Mouse (Mus musculus) forebrain, embryonic 14.5 days (tissue): ENCODE data around the gene Pde6g. TPM values are rescaled to one million over a fixed set of nuclear protein-coding genes. Genes with fewer than 3 reads are reported as not detected.
A peak's percentile ranks its signal among the peaks of the same experiment; 100 is the strongest.

ENCODE experiments used
- ATAC-seq: fragments of 200-750 bp; cut with Nextera tagmentation; 2 replicates; pipeline ENCODE4 v1.8.0; 2017; ENCODE audit warnings: mild to moderate bottlenecking, moderate library complexity
- DNase-seq: peaks from one replicate; pipeline ENCODE4 v3.0.0-alpha.2; 2015; ENCODE audit warnings: low spot score
- H3K27ac ChIP-seq: fragments of 300-500 bp; sonication (generic); 2 replicates; pipeline ENCODE4 v1.5.1; 2014; ENCODE audit warnings: low read depth, mild to moderate bottlenecking, control low read depth, low read length, moderate library complexity
- H3K27me3 ChIP-seq: fragments of 300-500 bp; sonication (generic); replicated peaks from 2 replicates; pipeline ENCODE4 v1.6.1; 2014; ENCODE audit warnings: low read length, control low read depth, mixed read lengths; ENCODE audit not compliant: control insufficient read depth, insufficient read depth
- H3K36me3 ChIP-seq: fragments of 300-500 bp; sonication (generic); 2 replicates; pipeline ENCODE4 v1.6.1; 2014; ENCODE audit warnings: low read length, control low read depth; ENCODE audit not compliant: control insufficient read depth, insufficient read depth
- H3K4me1 ChIP-seq: fragments of 300-500 bp; sonication (generic); 2 replicates; pipeline ENCODE4 v1.6.1; 2014; ENCODE audit warnings: antibody characterized with exemption, low read length, control low read depth; ENCODE audit not compliant: control insufficient read depth, insufficient read depth
- H3K4me2 ChIP-seq: fragments of 300-500 bp; sonication (generic); 2 replicates; pipeline ENCODE4 v1.6.1; 2014; ENCODE audit warnings: mild to moderate bottlenecking, control low read depth, low read length
- H3K4me3 ChIP-seq: fragments of 300-500 bp; sonication (generic); 2 replicates; pipeline ENCODE4 v1.5.1; 2014; ENCODE audit warnings: low read depth, low read length, control low read depth
- H3K9ac ChIP-seq: fragments of 300-500 bp; sonication (generic); 2 replicates; pipeline ENCODE4 v1.6.1; 2014; ENCODE audit warnings: mild to moderate bottlenecking, low read length, control low read depth, moderate library complexity
- H3K9me3 ChIP-seq: fragments of 300-500 bp; sonication (generic); replicated peaks from 2 replicates; pipeline ENCODE4 v1.6.1; 2016; ENCODE audit warnings: low read length, control low read depth, mixed read lengths; ENCODE audit not compliant: control insufficient read depth
- WGBS: fragments of 180-500 bp; shearing (Covaris S2); extraction: QIAGEN DNeasy Blood & Tissue Kit; methylation state at CpG from one replicate; pipeline ENCODE4 v1.1.7; 2014; 5-methylcytosine and 5-hydroxymethylcytosine counted together
- polyA plus RNA-seq: library from polyadenylated mRNA; unstranded; fragments of >200 nt; fragmentation: Nextera tagmentation; extraction: Ambion mirVana; gene quantifications from 2 replicates; pipeline ENCODE4 v1.2.1, GENCODE M21; 2014

Pde6g gene
- polyA plus RNA-seq, 1 experiment from 2014 or later: not detected

DNA sequence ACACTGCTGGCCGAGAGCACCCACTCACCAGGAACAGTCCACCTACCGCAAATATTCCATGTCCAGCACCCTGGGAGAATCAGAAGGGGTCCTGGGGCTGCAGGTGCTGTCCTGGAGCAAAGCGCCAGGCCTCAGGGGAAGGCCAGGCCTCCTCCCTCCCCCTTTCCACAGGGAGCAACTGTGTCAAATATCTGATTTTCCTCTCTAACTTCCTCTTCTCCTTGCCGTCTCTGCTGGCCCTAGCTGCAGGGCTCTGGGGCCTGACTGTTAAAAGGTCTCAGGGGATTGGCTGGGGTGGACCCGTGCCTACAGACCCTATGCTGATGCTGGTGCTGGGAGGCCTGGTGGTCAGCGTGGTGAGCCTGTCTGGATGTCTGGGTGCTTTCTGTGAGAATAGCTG, 9.2 kb downstream of the Pde6g start:
- 84% methylated on average over 6 of the region's 6 CpGs for WGBS
- Histone ChIP-seq H3K36me3 (no peaks in the 10 kb centered on the region), H3K27ac (no peak overlapping the region), H3K4me3 (no peak overlapping the region), H3K9ac (no peak overlapping the region), H3K9me3 (no peaks in the 10 kb centered on the region), H3K27me3 (no peaks in the 10 kb centered on the region), H3K4me2 (no peak overlapping the region), H3K4me1 (no peaks in the 10 kb centered on the region)
- ATAC-seq: no peak
- DNase-seq: no peak

DNA sequence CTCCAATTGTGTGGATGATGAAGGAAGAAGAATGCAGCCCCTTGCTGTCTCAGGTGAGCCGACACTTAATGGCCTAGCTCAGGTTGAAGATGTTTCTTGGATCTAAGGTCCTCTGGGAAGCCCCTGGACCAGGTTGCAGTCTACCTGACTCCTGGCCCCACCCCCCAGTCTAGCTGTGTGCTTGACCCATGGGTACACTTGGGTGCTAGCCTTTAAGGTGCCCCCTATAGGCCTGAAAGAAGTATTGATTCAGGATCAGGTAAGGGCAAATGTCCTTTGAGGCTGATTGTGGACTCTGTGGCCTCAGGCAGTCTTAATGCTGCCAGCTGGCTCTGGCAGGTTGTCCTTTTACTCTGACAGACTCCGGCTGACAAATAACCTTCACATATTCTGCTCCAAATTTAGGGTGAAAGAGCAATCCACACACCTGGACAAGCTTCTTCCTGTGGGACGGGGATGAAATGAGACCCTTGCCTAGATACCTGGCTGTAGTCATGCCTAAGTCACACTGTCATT, 10.5 kb downstream of the Pde6g start:
- DNase-seq (no peak), ATAC-seq (no peak)
- Histone ChIP-seq H3K4me2 (no peak overlapping the region), H3K4me3 (no peak overlapping the region), H3K9ac (no peak overlapping the region), H3K27me3 (no peaks in the 10 kb centered on the region), H3K36me3 (no peaks in the 10 kb centered on the region), H3K27ac (no peak overlapping the region), H3K4me1 (no peaks in the 10 kb centered on the region), H3K9me3 (no peaks in the 10 kb centered on the region)
- WGBS: 77% methylated on average over 3 of the region's 3 CpGs

- Histone ChIP-seq H3K9ac (no peak within 1 kb of the TSS), H3K9me3 (no peaks in the 10 kb centered on the region), H3K4me1 (no peaks in the 10 kb centered on the region), H3K27ac (no peak within 1 kb of the TSS), H3K4me2 (no peak within 1 kb of the TSS), H3K36me3 (no peaks in the 10 kb centered on the region), H3K27me3 (no peaks in the 10 kb centered on the region), H3K4me3 (no peak within 1 kb of the TSS)
- DNase-seq (no peak), ATAC-seq (no peak)
- 86% methylated on average over 3 of the region's 3 CpGs for whole genome bisulfite sequencing
Observed at GRCm38 (mm10) chr11:120442344-120442743, 11.0 kb downstream of the Pde6g start, which contains the start of gene Tspan10. TSS of gene Tspan10 (plus strand) at chr11:120442644.

GRCm38 (mm10) chr11:120437857-120438385, 15.4 kb downstream of the Pde6g start:
- Histone ChIP-seq H3K4me2 (peak overlapping the region; percentile 87), H3K9ac (peak overlapping the region; percentile 97; the same call in 1 of the 2 replicates), H3K27me3 (no peaks in the 10 kb centered on the region), H3K9me3 (no peaks in the 10 kb centered on the region), H3K36me3 (peaks cover 20% of the 10 kb centered on the region), H3K4me3 (peak overlapping the region; percentile 90), H3K27ac (0 out of 2 replicates have a peak overlapping the region, but pooled peaks have one; percentile 58), H3K4me1 (peaks cover 11% of the 10 kb centered on the region)
- 28% methylated on average over 12 of the region's 12 CpGs for WGBS
- no peak for ATAC-seq
- DNase-seq: peak; percentile 23

DNA sequence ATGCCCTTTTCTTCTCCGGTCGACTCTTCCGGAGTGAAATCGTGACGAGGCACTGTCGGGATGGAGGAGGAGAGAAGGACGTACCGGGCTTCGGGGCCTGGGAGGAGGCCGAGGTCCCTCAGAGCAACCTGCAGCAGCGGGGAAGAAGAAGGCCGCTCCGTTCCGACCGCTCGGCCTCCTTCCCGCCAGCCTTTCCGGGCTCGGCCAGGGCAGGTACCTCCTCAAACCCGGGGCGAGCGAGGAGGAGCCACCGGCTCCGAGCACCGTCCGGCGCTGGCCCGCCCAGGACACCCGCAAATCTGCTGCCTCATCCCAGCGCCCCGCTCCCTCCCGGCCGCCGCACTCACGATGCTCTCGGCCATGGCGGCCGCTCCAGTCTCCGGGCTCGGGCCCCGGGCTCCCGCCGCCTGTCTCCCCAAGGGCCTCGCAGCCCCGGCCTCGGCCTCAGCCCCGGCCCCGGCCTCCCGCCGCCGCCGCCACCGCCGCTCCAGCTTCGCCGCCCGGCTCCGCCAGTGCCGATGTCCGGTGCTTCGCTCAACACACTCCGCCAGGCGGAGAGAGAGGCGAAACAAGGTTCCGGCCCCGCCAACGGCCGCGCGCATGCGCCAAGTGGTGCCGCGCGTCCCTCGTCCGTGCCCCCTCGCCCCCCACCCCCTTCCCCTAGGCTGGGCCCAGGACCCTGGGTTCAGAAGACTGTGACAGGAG, 16.0 kb downstream of the Pde6g start, which contains the start of gene Nploc4:
Gene Nploc4, minus strand, starts transcription at position 557 of the 705 bp plus-strand sequence.
- peaks cover 26% of the 10 kb centered on the region for H3K36me3 ChIP-seq
- peak within 1 kb of the TSS; percentile 58; the same call in 1 of the 2 replicates for H3K27ac ChIP-seq
- under 1% methylated on average over 76 of the region's 77 CpGs for WGBS
- peak within 1 kb of the TSS; percentile 97 for H3K9ac ChIP-seq
- DNase-seq: peak; percentile 88
- no peaks in the 10 kb centered on the region for H3K9me3 ChIP-seq
- peaks cover 11% of the 10 kb centered on the region for H3K4me1 ChIP-seq
- peak within 1 kb of the TSS; percentile 90 for H3K4me3 ChIP-seq
- ATAC-seq: peak; percentile 92
- no peaks in the 10 kb centered on the region for H3K27me3 ChIP-seq
- peak within 1 kb of the TSS; percentile 87 for H3K4me2 ChIP-seq

DNA sequence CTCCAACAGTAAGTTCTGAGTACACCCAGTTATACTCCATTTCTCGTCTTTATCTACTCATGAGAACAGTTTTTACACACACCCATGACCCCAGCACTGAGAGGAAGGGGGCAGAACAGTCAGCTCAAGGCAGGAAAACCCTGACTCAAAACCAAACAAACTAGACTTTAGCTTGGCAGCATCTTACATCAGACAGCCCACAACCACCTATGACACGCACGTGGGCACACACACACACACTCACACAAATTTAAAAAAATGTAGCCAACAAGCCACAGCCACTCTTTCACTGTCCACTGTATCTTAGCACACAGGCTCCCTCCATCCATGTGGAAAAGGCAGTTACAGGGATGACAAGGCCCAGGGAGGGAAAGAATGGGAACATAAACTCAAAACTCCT, 26.6 kb downstream of the Pde6g start:
- no peaks in the 10 kb centered on the region for H3K9me3 ChIP-seq
- H3K9ac ChIP-seq: no peak overlapping the region
- DNase-seq (no peak), ATAC-seq (no peak)
- no peak overlapping the region for H3K4me3 ChIP-seq
- WGBS: 88% methylated on average over 3 of the region's 3 CpGs
- H3K27ac ChIP-seq: no peak overlapping the region
- H3K27me3 ChIP-seq: no peaks in the 10 kb centered on the region
- H3K4me2 ChIP-seq: no peak overlapping the region
- H3K4me1 ChIP-seq: no peaks in the 10 kb centered on the region
- peaks cover 77% of the 10 kb centered on the region for H3K36me3 ChIP-seq

- Histone ChIP-seq H3K9ac (no peak overlapping the region), H3K4me1 (no peaks in the 10 kb centered on the region), H3K27ac (no peak overlapping the region), H3K36me3 (peaks cover 82% of the 10 kb centered on the region), H3K9me3 (no peaks in the 10 kb centered on the region), H3K27me3 (no peaks in the 10 kb centered on the region), H3K4me2 (no peak overlapping the region), H3K4me3 (no peak overlapping the region)
- ATAC-seq (no peak), DNase-seq (peak; percentile 83)
- WGBS: 76% methylated on average over 9 of the region's 9 CpGs
Observed at GRCm38 (mm10) chr11:120423569-120424295, 29.6 kb downstream of the Pde6g start.

DNA sequence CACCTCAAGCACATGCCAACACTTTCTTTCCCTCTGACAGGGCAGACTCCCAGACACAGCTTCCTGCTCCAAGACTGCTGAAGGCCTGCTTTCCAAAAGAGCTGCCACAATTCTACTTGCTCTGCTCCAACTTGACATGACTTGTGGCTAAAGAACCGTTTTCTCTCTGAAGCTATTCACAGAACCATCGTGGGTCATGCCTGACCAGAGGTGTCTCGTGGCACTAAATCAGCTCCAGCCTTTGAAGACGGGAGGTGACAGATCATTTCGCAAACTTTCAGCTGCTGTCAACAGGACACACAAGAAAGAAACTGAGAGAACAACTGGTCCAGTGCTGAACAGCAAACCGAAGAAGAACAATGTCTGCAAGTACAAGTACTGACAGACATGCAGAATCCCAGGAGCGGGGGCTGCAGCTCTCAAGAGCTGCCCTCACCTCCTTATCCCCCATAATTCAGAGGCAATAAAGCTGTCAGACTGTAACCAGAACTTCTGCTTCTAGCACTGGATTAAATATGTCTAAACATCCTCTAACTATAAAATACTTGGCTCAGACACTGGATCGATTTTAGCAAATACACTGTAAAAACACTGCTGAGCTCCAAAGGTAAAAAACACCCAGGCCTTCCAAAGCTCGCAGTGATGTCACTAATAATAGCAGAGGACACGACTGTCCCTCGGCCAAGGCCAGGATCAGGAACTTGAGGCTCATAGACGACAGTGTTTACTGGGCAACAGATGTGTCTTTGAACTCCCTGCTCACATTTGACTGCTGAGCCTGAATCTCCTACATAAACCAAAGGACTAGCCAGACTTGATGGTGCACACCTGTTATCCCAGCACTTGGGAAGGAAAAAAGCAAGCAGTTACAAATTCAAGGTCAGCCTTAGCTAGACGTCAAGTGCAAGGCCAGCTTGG, 30.4 kb downstream of the Pde6g start:
- Histone ChIP-seq H3K27me3 (no peaks in the 10 kb centered on the region), H3K9me3 (no peaks in the 10 kb centered on the region), H3K4me1 (no peaks in the 10 kb centered on the region), H3K4me2 (no peak overlapping the region), H3K36me3 (peaks cover 82% of the 10 kb centered on the region), H3K4me3 (no peak overlapping the region), H3K27ac (no peak overlapping the region), H3K9ac (no peak overlapping the region)
- 92% methylated on average over 13 of the region's 13 CpGs for WGBS
- DNase-seq (no peak), ATAC-seq (no peak)
